Mouse (Mus musculus): ENCODE results near the gene Flt4. TPM values are rescaled to one million over a fixed set of nuclear protein-coding genes. Genes with fewer than 3 reads are reported as not detected.

Gene Flt4
- polyA plus RNA-seq, 1 experiment from 2014 or later = 10.6 TPM

- POLR2A ChIA-PET = no interaction called here
- TF ChIP-seq CTCF (IDR thresholded peaks at IDR 0.05) = no peak
- in situ Hi-C loops (cut with MboI; ENCODE audit: low pct_unique_long_range_greater_than_20kb) = no loop called here
- DNase-seq (ENCODE audit: low read depth, low spot score) (peak; percentile 63), ATAC-seq (peak; percentile 90)
- H3K27me3 ChIP-seq = no peaks in the 10 kb centered on the region
- CTCF ChIA-PET = interaction anchor here (1.1 kb wide), 1 partner anchor 37 kb away, joined by 3 read pairs; no protein-coding TSS in a partner anchor
Measured at GRCm38 (mm10) chr11:49615856-49616725, 7.0 kb downstream of the Flt4 start.

- ChIA-PET POLR2A (no interaction called here), CTCF (no interaction called here)
- no peak for ATAC-seq
- TF ChIP-seq CTCF (IDR thresholded peaks at IDR 0.05) = no peak
- in situ Hi-C loops (cut with MboI; ENCODE audit: low pct_unique_long_range_greater_than_20kb) = no loop called here
- no peak for DNase-seq (ENCODE audit: low read depth, low spot score)
- H3K27me3 ChIP-seq = no peaks in the 10 kb centered on the region
Measured at GRCm38 (mm10) chr11:49618476-49618875, 9.4 kb downstream of the Flt4 start.

- no peaks in the 10 kb centered on the region for H3K27me3 ChIP-seq
- no peak for DNase-seq (ENCODE audit: low read depth, low spot score)
- in situ Hi-C loops (cut with MboI; ENCODE audit: low pct_unique_long_range_greater_than_20kb) = no loop called here
- ATAC-seq = no peak
- TF ChIP-seq CTCF (IDR thresholded peaks at IDR 0.05) = no peak
- ChIA-PET CTCF (interaction anchor here (1.2 to 2.8 kb wide), 2 partner anchors 31 to 44 kb away, joined by 4 to 8 read pairs; no protein-coding TSS in a partner anchor), POLR2A (no interaction called here)
Measured at GRCm38 (mm10) chr11:49621953-49622352, 12.9 kb downstream of the Flt4 start.

- ATAC-seq = no peak
- ChIA-PET POLR2A (no interaction called here), CTCF (no interaction called here)
- DNase-seq (ENCODE audit: low read depth, low spot score) = no peak
- TF ChIP-seq CTCF (IDR thresholded peaks at IDR 0.05) = no peak
- H3K27me3 ChIP-seq = no peaks in the 10 kb centered on the region
- in situ Hi-C loops (cut with MboI; ENCODE audit: low pct_unique_long_range_greater_than_20kb) = no loop called here
Measured at GRCm38 (mm10) chr11:49624156-49624555, 15.1 kb downstream of the Flt4 start.

DNA sequence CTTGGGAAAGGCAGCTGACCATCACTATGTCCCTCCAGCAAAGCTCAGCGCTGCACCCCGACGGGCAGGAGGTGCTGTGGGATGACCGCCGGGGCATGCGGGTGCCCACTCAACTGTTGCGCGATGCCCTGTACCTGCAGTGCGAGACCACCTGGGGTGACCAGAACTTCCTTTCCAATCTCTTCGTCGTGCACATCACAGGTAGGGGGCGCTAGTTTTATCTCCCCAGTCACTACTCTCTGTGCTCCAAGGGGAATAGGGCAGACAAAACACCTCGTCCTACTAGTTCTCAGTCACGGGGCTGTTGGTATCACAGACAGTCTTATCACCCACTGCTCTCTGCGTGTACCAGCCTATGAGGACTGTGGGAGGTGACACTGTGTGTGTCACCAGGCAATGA is 16.8 kb downstream of the Flt4 start:
- ChIA-PET POLR2A (no interaction called here), CTCF (interaction anchor here (3.4 kb wide), 1 partner anchor 27 kb away, joined by 14 read pairs; no protein-coding TSS in a partner anchor)
- ATAC-seq (no peak), DNase-seq (ENCODE audit: low read depth, low spot score) (no peak)
- H3K27me3 ChIP-seq = no peaks in the 10 kb centered on the region
- in situ Hi-C loops (cut with MboI; ENCODE audit: low pct_unique_long_range_greater_than_20kb) = no loop called here
- no peak for TF ChIP-seq CTCF (IDR thresholded peaks at IDR 0.05)

- ChIA-PET CTCF (interaction anchor here (3.4 kb wide), 1 partner anchor 26 kb away, joined by 14 read pairs; no protein-coding TSS in a partner anchor), POLR2A (no interaction called here)
- no peak for TF ChIP-seq CTCF (IDR thresholded peaks at IDR 0.05)
- in situ Hi-C loops (cut with MboI; ENCODE audit: low pct_unique_long_range_greater_than_20kb) = no loop called here
- ATAC-seq (no peak), DNase-seq (ENCODE audit: low read depth, low spot score) (no peak)
- no peaks in the 10 kb centered on the region for H3K27me3 ChIP-seq
Measured at GRCm38 (mm10) chr11:49626748-49627147, 17.7 kb downstream of the Flt4 start.

- POLR2A ChIA-PET = no interaction called here
- CTCF ChIA-PET = no interaction called here
- peaks cover 3% of the 10 kb centered on the region for H3K27me3 ChIP-seq
- in situ Hi-C loops (cut with MboI; ENCODE audit: low pct_unique_long_range_greater_than_20kb) = no loop called here
- ATAC-seq (no peak), DNase-seq (ENCODE audit: low read depth, low spot score) (no peak)
- no peak for TF ChIP-seq CTCF (IDR thresholded peaks at IDR 0.05)
Measured at GRCm38 (mm10) chr11:49631154-49631553, 22.1 kb downstream of the Flt4 start.

DNA sequence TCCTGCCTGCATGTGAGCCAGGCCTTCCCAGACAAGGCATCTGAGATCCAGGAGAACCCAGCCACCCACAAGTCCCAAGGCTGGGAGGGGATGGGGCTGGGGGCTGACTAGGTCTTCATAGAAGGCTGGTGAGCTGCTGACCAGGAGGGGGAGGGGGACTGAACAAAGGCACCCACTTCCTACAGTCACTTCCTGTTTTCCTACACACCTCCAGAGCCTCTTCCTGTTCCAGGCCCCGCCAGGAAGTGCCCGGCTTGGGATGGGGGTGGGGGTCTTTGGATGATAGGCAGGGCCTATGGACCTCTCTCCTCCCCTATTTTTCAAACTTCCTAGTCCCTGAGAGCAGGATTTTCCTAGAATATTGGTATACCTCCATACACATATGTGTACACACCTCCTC is 23.2 kb downstream of the Flt4 start:
- CTCF ChIA-PET = no interaction called here
- in situ Hi-C loops (cut with MboI; ENCODE audit: low pct_unique_long_range_greater_than_20kb) = no loop called here
- DNase-seq (ENCODE audit: low read depth, low spot score) (no peak), ATAC-seq (no peak)
- POLR2A ChIA-PET = no interaction called here
- peaks cover 3% of the 10 kb centered on the region for H3K27me3 ChIP-seq
- TF ChIP-seq CTCF (IDR thresholded peaks at IDR 0.05) = no peak

- peaks cover 3% of the 10 kb centered on the region for H3K27me3 ChIP-seq
- in situ Hi-C loops (cut with MboI; ENCODE audit: low pct_unique_long_range_greater_than_20kb) = no loop called here
- CTCF ChIA-PET = no interaction called here
- POLR2A ChIA-PET = no interaction called here
- no peak for TF ChIP-seq CTCF (IDR thresholded peaks at IDR 0.05)
- ATAC-seq = no peak
- no peak for DNase-seq (ENCODE audit: low read depth, low spot score)
Measured at GRCm38 (mm10) chr11:49634101-49634500, 25.0 kb downstream of the Flt4 start.

- ChIA-PET POLR2A (no interaction called here), CTCF (interaction anchor here (1.4 kb wide), 1 partner anchor 11 kb away, joined by 3 read pairs; no protein-coding TSS in a partner anchor)
- no peak for TF ChIP-seq CTCF (IDR thresholded peaks at IDR 0.05)
- peaks cover 9% of the 10 kb centered on the region for H3K27me3 ChIP-seq
- ATAC-seq (no peak), DNase-seq (ENCODE audit: low read depth, low spot score) (no peak)
- in situ Hi-C loops (cut with MboI; ENCODE audit: low pct_unique_long_range_greater_than_20kb) = no loop called here
Measured at GRCm38 (mm10) chr11:49635671-49636070, 26.6 kb downstream of the Flt4 start.

- in situ Hi-C loops (cut with MboI; ENCODE audit: low pct_unique_long_range_greater_than_20kb) = no loop called here
- DNase-seq (ENCODE audit: low read depth, low spot score) = no peak
Measured at GRCm38 (mm10) chr11:49636449-49636848, 27.4 kb downstream of the Flt4 start.

More at GRCm38 (mm10) chr11:49636449-49636848, 27.4 kb downstream of the Flt4 start:
- ChIA-PET POLR2A (no interaction called here), CTCF (interaction anchor here (0.8 to 1.4 kb wide), 2 partner anchors 10 to 32 kb away, joined by 3 read pairs; no protein-coding TSS in a partner anchor)
- peaks cover 9% of the 10 kb centered on the region for H3K27me3 ChIP-seq
- no peak for ATAC-seq
- no peak for TF ChIP-seq CTCF (IDR thresholded peaks at IDR 0.05)

All from Patski (cell line).